Mouse (Mus musculus): ENCODE measurements at regions not wholly inside any gene's neighbourhood (a gene's known extent, or its start where the extent isn't known, plus 50 kb on each side); places are given as distances from the start of the nearest gene placed in this dataset.

DNA sequence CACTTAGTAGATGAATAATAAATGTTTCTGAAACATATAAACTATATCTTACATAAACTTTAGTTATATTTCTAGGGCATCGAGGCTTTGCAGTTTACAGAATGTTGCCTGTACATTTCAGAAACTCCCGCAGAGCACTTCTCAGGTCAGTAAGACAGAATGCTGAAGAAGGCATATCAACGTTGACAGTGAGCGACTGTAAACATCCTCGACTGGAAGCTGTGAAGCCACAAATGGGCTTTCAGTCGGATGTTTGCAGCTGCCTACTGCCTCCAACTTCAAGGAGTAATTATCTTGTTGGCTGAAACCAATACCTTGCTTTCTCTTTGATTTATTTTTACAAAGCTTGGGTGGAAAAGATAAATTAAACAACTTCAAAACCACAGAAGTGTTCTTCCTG is 125.5 kb downstream of the Ogfrl1 start:
- no peak for TF ChIP-seq CTCF (IDR thresholded peaks at IDR 0.05; ENCODE audit: control insufficient read depth, insufficient read depth, low read length)
- no peak for TF ChIP-seq POLR2A (IDR thresholded peaks at IDR 0.05; ENCODE audit: borderline replicate concordance, control insufficient read depth, low read depth, low read length)

All from bone marrow, adult 2 months (tissue).